ENCODE assay signal across 1 mouse cellular context in genomic region chr19:29366969-29367622, GRCm38 (mm10).
TF ChIP-seq lines count a peak whose summit lies in the region.

TSS of gene Plgrkt (minus strand) at chr19:29367390.
TSS of gene Cd274 (plus strand) at chr19:29367455.

TF ChIP-seq in CH12.LX, 34 proteins besides CTCF, POLR2A, EP300 and RAD21 (continued from another document):
- peak; percentile 38 for TF ChIP-seq CHD2 (IDR thresholded peaks at IDR 0.05; ENCODE audit: low read length)
- peak; percentile 66 for TF ChIP-seq TCF12 (IDR thresholded peaks at IDR 0.05; ENCODE audit: low read depth, low read length)
- TF ChIP-seq ETS1 (conservative IDR thresholded peaks at IDR 0.05; ENCODE audit: low read depth, low read length) = peak; percentile 84; the same call in 1 of the 2 replicates
- TF ChIP-seq MYC (IDR thresholded peaks at IDR 0.05; ENCODE audit: low read depth, low read length) = peak; percentile 76; the same call in 1 of the 2 replicates
- no peak for TF ChIP-seq HCFC1 (IDR thresholded peaks at IDR 0.05; ENCODE audit: low read depth, low read length)
- TF ChIP-seq CHD1 (IDR thresholded peaks at IDR 0.05; ENCODE audit: low read depth, low read length) = peak; percentile 20; the same call in 1 of the 2 replicates
- TF ChIP-seq ZC3H11A (IDR thresholded peaks at IDR 0.05; ENCODE audit: low read depth, low read length) = no peak
- TF ChIP-seq TBP (conservative IDR thresholded peaks at IDR 0.05; ENCODE audit: low read depth, low read length) = peak; percentile 80; the same call in 1 of the 2 replicates
- TF ChIP-seq POLR2AphosphoS2 (IDR thresholded peaks at IDR 0.05; ENCODE audit: low read depth, low read length) = peak; percentile 88
- TF ChIP-seq MAX (IDR thresholded peaks at IDR 0.05; ENCODE audit: low read length) = peak; percentile 78
- no peak for TF ChIP-seq PAX5 (IDR thresholded peaks at IDR 0.05; ENCODE audit: low read length)
- TF ChIP-seq GABPA (IDR thresholded peaks at IDR 0.05; ENCODE audit: insufficient replicate concordance, low read depth, low read length) = no peak
- TF ChIP-seq MAZ (IDR thresholded peaks at IDR 0.05; ENCODE audit: low read depth, low read length) = no peak; the same call in 1 of the 2 replicates
- peak; percentile 90 for TF ChIP-seq SIN3A (IDR thresholded peaks at IDR 0.05; ENCODE audit: low read length)
- peak; percentile 95 for TF ChIP-seq ZMIZ1 (IDR thresholded peaks at IDR 0.05; ENCODE audit: low read depth, low read length)
- TF ChIP-seq ELF1 (IDR thresholded peaks at IDR 0.05; ENCODE audit: low read depth, low read length) = peak; percentile 83
- no peak for TF ChIP-seq ZKSCAN1 (IDR thresholded peaks at IDR 0.05; ENCODE audit: borderline replicate concordance, low read depth, low read length)
- TF ChIP-seq SMC3 (IDR thresholded peaks at IDR 0.05; ENCODE audit: low read depth, low read length) = no peak
- peak; percentile 87 for TF ChIP-seq MXI1 (IDR thresholded peaks at IDR 0.05; ENCODE audit: low read depth, low read length)
- TF ChIP-seq NELFE (IDR thresholded peaks at IDR 0.05; ENCODE audit: low read depth, low read length) = peak; percentile 92
